Mouse (Mus musculus) lung, postnatal 0 days (tissue): ENCODE measurements around the gene Extl2. TPM values are rescaled to one million over a fixed set of nuclear protein-coding genes. Genes with fewer than 3 reads are reported as not detected.

Experiments used
- ATAC-seq: fragments of 200-750 bp; cut with Nextera tagmentation; 2 replicates; pipeline ENCODE4 v1.8.0; 2017; ENCODE audit warnings: moderate library complexity
- DNase-seq: peaks from one replicate; pipeline ENCODE4 v3.0.0-alpha.2; 2016; ENCODE audit warnings: low spot score
- H3K27ac ChIP-seq: fragments of 300-500 bp; sonication (generic); 2 replicates; pipeline ENCODE4 v1.5.1; 2014; ENCODE audit warnings: antibody characterized with exemption, mild to moderate bottlenecking, low read length, mixed read lengths
- H3K27me3 ChIP-seq: fragments of 300-500 bp; sonication (generic); replicated peaks from 2 replicates; pipeline ENCODE4 v1.6.1; 2014; ENCODE audit warnings: low read length, mixed read lengths; ENCODE audit not compliant: insufficient read depth
- H3K36me3 ChIP-seq: fragments of 300-500 bp; sonication (generic); 2 replicates; pipeline ENCODE4 v1.6.1; 2014; ENCODE audit warnings: low read length, mixed read lengths; ENCODE audit not compliant: insufficient read depth
- H3K4me1 ChIP-seq: fragments of 300-500 bp; sonication (generic); 2 replicates; pipeline ENCODE4 v1.6.1; 2014; ENCODE audit warnings: antibody characterized with exemption, low read depth, low read length, mixed read lengths; ENCODE audit not compliant: insufficient read depth
- H3K4me2 ChIP-seq: fragments of 300-500 bp; sonication (generic); replicated peaks from 2 replicates; pipeline ENCODE4 v1.6.1; 2014; ENCODE audit warnings: low read depth, mild to moderate bottlenecking, low read length, moderate library complexity, mixed read lengths
- H3K4me3 ChIP-seq: fragments of 300-500 bp; sonication (generic); 2 replicates; pipeline ENCODE4 v1.5.1; 2014; ENCODE audit warnings: low read depth, low read length
- H3K9ac ChIP-seq: fragments of 300-500 bp; sonication (generic); replicated peaks from 2 replicates; pipeline ENCODE4 v1.6.1; 2014; ENCODE audit warnings: low read depth, mild to moderate bottlenecking
- H3K9me3 ChIP-seq: fragments of 300-500 bp; sonication (generic); 2 replicates; pipeline ENCODE4 v1.6.1; 2016; ENCODE audit warnings: low read length, mixed read lengths
- CTCF ChIP-seq: IDR thresholded peaks from 2 replicates; pipeline ENCODE4 v1.5.1; 2016; ENCODE audit warnings: antibody characterized with exemption, mild to moderate bottlenecking
- EP300 ChIP-seq: IDR thresholded peaks from 2 replicates; pipeline ENCODE4 v1.6.1; 2016; ENCODE audit warnings: antibody characterized with exemption, mild to moderate bottlenecking, control low read depth
- WGBS: fragments of 180-500 bp; shearing (Covaris S2); extraction: QIAGEN DNeasy Blood & Tissue Kit; methylation state at CpG from one replicate; pipeline ENCODE4 v1.1.7; 2014; 5-methylcytosine and 5-hydroxymethylcytosine counted together
- microRNA-seq: library from miRNA; unstranded; fragments of <30 nt; microRNA quantifications from one replicate; pipeline ENCODE4, GENCODE M21; 2016
- polyA plus RNA-seq: library from polyadenylated mRNA; unstranded; fragments of >200 nt; fragmentation: Nextera tagmentation; extraction: Ambion mirVana; gene quantifications from 2 replicates; pipeline ENCODE4 v1.2.1, GENCODE M21; 2015

Extl2 gene
- polyA plus RNA-seq, 1 experiment from 2014 or later = 10.4 TPM

DNA sequence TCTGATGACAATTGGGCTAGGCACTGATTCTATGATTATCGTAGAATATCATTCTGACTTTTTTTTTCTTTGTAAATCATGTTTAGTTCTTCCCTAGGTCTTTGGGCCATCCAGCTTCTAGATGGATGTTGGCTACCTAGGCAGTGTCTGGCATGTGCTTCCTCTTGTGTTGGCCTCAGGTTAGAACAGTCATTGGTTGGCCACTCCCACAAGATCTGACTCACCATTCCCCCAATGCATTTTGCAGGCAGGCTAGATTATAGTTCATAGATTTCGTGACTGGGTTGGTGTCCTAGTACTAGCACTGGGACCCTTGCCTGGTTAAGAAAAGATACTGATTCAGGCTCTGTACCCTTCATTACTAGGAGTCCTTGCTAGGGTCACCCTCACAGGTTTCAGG lies 54.9 kb downstream of the Extl2 start:
- Histone ChIP-seq H3K9me3 (no peaks in the 10 kb centered on the region), H3K4me1 (no peaks in the 10 kb centered on the region), H3K27ac (no peak overlapping the region), H3K27me3 (no peaks in the 10 kb centered on the region), H3K4me2 (no peak overlapping the region), H3K9ac (no peak overlapping the region), H3K4me3 (no peak overlapping the region), H3K36me3 (no peaks in the 10 kb centered on the region)
- TF ChIP-seq CTCF (no peak), EP300 (no peak)
- DNase-seq (no peak), ATAC-seq (no peak)
- WGBS = 93% methylated on average over 2 of the region's 2 CpGs

DNA sequence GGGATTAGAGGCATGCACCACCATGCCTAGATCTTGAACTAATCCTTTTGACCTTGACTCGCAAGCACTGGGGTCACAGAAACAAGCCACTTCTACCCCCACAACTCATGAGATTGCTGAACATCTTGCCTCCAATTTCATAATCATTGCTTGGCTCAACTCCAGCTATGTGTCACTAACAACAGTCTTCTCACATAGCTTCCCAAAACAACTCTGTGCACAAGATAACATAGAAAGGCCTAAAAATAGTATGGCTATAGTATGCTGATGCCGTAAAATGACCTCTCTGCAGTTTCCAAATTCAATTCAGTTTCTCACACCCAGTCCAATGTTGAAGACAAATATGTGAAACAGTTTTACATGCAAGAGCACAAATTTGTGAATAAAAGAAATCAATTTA lies 65.3 kb downstream of the Extl2 start:
- no peak for ATAC-seq
- Histone ChIP-seq H3K36me3 (no peaks in the 10 kb centered on the region), H3K4me1 (no peaks in the 10 kb centered on the region), H3K4me3 (no peak overlapping the region), H3K9ac (no peak overlapping the region), H3K4me2 (no peak overlapping the region), H3K27ac (no peak overlapping the region), H3K9me3 (no peaks in the 10 kb centered on the region), H3K27me3 (no peaks in the 10 kb centered on the region)
- no peak for TF ChIP-seq CTCF
- no peak for TF ChIP-seq EP300
- DNase-seq = peak; percentile 56
- WGBS = 59% methylated on average over 2 of the region's 2 CpGs

DNA sequence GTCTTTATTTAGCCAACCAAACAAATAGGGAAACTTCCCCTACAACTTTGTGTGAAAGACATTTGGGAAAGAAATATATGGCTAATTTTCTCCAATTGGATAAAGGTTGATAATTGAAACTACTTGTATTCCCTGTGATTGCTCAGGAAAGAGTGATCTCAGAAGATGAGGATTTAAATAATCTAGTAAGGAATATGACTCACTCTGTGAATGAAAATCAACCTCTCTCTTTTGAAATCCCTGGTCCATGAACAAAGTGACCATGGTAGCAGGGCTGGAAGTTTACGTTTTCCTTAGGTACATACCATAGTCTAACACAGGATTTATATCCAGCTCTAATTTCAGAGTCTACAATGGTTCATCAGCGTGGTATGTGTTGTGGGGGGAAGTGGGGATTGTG lies 69.5 kb downstream of the Extl2 start:
- Histone ChIP-seq H3K4me1 (no peaks in the 10 kb centered on the region), H3K9me3 (no peaks in the 10 kb centered on the region), H3K36me3 (no peaks in the 10 kb centered on the region), H3K27ac (no peak overlapping the region), H3K4me2 (no peak overlapping the region), H3K9ac (no peak overlapping the region), H3K4me3 (no peak overlapping the region), H3K27me3 (no peaks in the 10 kb centered on the region)
- DNase-seq (no peak), ATAC-seq (no peak)
- no peak for TF ChIP-seq EP300
- TF ChIP-seq CTCF = no peak
- 80% methylated on average over 2 of the region's 2 CpGs for WGBS

DNA sequence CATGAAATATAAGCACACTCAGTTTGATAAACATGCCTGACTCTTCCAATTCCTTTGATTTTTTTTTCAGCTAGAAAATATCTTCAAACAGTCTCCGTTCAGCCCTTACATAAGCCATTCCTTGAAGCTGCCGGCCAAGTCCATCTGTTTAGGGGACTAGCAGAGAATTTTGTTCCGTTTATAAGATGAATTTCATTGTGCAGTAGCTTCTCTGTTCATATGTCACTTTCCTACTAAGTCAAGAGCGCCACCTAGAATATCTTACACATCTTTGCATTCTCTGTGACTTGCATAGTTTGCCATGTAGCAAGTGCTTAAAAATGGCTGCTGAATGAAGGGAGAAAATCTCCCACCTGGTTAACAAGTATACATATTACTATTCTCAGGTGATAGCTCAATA lies 71.2 kb downstream of the Extl2 start:
- TF ChIP-seq CTCF (peak; percentile 41), EP300 (no peak)
- Histone ChIP-seq H3K4me1 (no peaks in the 10 kb centered on the region), H3K9ac (no peak overlapping the region), H3K36me3 (no peaks in the 10 kb centered on the region), H3K27me3 (no peaks in the 10 kb centered on the region), H3K9me3 (no peaks in the 10 kb centered on the region), H3K27ac (no peak overlapping the region), H3K4me3 (no peak overlapping the region), H3K4me2 (no peak overlapping the region)
- ATAC-seq (no peak), DNase-seq (peak; percentile 34)
- WGBS = 45% methylated on average over 4 of the region's 4 CpGs

Small RNAs within 50 kb of the gene (microRNA-seq; reads per million reads assigned to microRNA genes)
- not detected for gene Mir669n

Other genes with a start within 250 kb of the Extl2 start
- gene Dph5, start 119.6 kb upstream of the Extl2 start, polyA plus RNA-seq = 12.6 and 12.7 TPM in 2 replicates
- 25.0 and 29.0 TPM in 2 replicates for gene Slc30a7, start 56 bp upstream of the Extl2 start, polyA plus RNA-seq
- 54.1 and 55.0 TPM in 2 replicates for gene Vcam1, start 122.2 kb downstream of the Extl2 start, polyA plus RNA-seq
- gene Gpr88, start 246.0 kb downstream of the Extl2 start, polyA plus RNA-seq = 1.2 and 1.6 TPM in 2 replicates